Mouse (Mus musculus): ENCODE measurements around the gene Slc25a38.

Slc25a38 gene

GRCm38 (mm10) chr9:120110211-120111018 is at the start of gene Slc25a38:
TSS of gene Slc25a38 (plus strand) at chr9:120110374.
- peak; percentile 96 to 98 for DNase-seq (ENCODE audit: inconsistent age in 2 of 2, low spot score in 1 of 2)

- no peak for DNase-seq (ENCODE audit: inconsistent age in 2 of 2, low spot score in 1 of 2)
Measured at GRCm38 (mm10) chr9:120064317-120064716, 45.9 kb upstream of the Slc25a38 start.

GRCm38 (mm10) chr9:120067609-120068008 is 42.6 kb upstream of the Slc25a38 start:
- no peak for DNase-seq (ENCODE audit: inconsistent age in 2 of 2, low spot score in 1 of 2)

GRCm38 (mm10) chr9:120068047-120068446 is 42.1 kb upstream of the Slc25a38 start:
- no peak for DNase-seq (ENCODE audit: inconsistent age in 2 of 2, low spot score in 1 of 2)

GRCm38 (mm10) chr9:120069779-120070178 is 40.4 kb upstream of the Slc25a38 start, which contains the start of gene Cx3cr1:
TSS of gene Cx3cr1 (minus strand) at chr9:120069879.
- DNase-seq (ENCODE audit: inconsistent age in 2 of 2, low spot score in 1 of 2), result no peak

- peak in 1 of 2 experiments; percentile 29 for DNase-seq (ENCODE audit: inconsistent age in 2 of 2, low spot score in 1 of 2)
Measured at GRCm38 (mm10) chr9:120071251-120071650, 38.9 kb upstream of the Slc25a38 start.

- peak; percentile 80 to 95 for DNase-seq (ENCODE audit: inconsistent age in 2 of 2, low spot score in 1 of 2)
Measured at GRCm38 (mm10) chr9:120073169-120073568, 37.0 kb upstream of the Slc25a38 start.

- no peak for DNase-seq (ENCODE audit: inconsistent age in 2 of 2, low spot score in 1 of 2)
Measured at GRCm38 (mm10) chr9:120074516-120074915, 35.7 kb upstream of the Slc25a38 start.

- DNase-seq (ENCODE audit: inconsistent age in 2 of 2, low spot score in 1 of 2), result no peak
Measured at GRCm38 (mm10) chr9:120078241-120078640, 31.9 kb upstream of the Slc25a38 start.

GRCm38 (mm10) chr9:120079901-120080300 is 30.3 kb upstream of the Slc25a38 start:
- no peak for DNase-seq (ENCODE audit: inconsistent age in 2 of 2, low spot score in 1 of 2)

- no peak for DNase-seq (ENCODE audit: inconsistent age in 2 of 2, low spot score in 1 of 2)
Measured at GRCm38 (mm10) chr9:120080546-120081108, 29.5 kb upstream of the Slc25a38 start.

- no peak for DNase-seq (ENCODE audit: inconsistent age in 2 of 2, low spot score in 1 of 2)
Measured at GRCm38 (mm10) chr9:120081247-120081646, 28.9 kb upstream of the Slc25a38 start.

GRCm38 (mm10) chr9:120081967-120082366 is 28.2 kb upstream of the Slc25a38 start:
- no peak for DNase-seq (ENCODE audit: inconsistent age in 2 of 2, low spot score in 1 of 2)

- DNase-seq (ENCODE audit: inconsistent age in 2 of 2, low spot score in 1 of 2), result no peak
Measured at GRCm38 (mm10) chr9:120082691-120083090, 27.5 kb upstream of the Slc25a38 start.

- DNase-seq (ENCODE audit: inconsistent age in 2 of 2, low spot score in 1 of 2), result no peak
Measured at GRCm38 (mm10) chr9:120083158-120083894, 26.8 kb upstream of the Slc25a38 start.

GRCm38 (mm10) chr9:120084406-120084805 is 25.8 kb upstream of the Slc25a38 start:
- DNase-seq (ENCODE audit: inconsistent age in 2 of 2, low spot score in 1 of 2), result no peak

- no peak for DNase-seq (ENCODE audit: inconsistent age in 2 of 2, low spot score in 1 of 2)
Measured at GRCm38 (mm10) chr9:120089125-120089524, 21.0 kb upstream of the Slc25a38 start.

GRCm38 (mm10) chr9:120091086-120091485 is 19.1 kb upstream of the Slc25a38 start:
- no peak for DNase-seq (ENCODE audit: inconsistent age in 2 of 2, low spot score in 1 of 2)

GRCm38 (mm10) chr9:120091696-120092238 is 18.4 kb upstream of the Slc25a38 start, which contains the start of gene Ccr8:
TSS of gene Ccr8 (plus strand) at chr9:120092114.
- DNase-seq (ENCODE audit: inconsistent age in 2 of 2, low spot score in 1 of 2), result no peak

GRCm38 (mm10) chr9:120093701-120094100 is 16.5 kb upstream of the Slc25a38 start:
- no peak for DNase-seq (ENCODE audit: inconsistent age in 2 of 2, low spot score in 1 of 2)

- no peak for DNase-seq (ENCODE audit: inconsistent age in 2 of 2, low spot score in 1 of 2)
Measured at GRCm38 (mm10) chr9:120095886-120096285, 14.3 kb upstream of the Slc25a38 start.
